Mouse (Mus musculus) left cerebral cortex, adult 6 months (tissue): ENCODE data around the gene Wdr46. TPM values are rescaled to one million over a fixed set of nuclear protein-coding genes. Genes with fewer than 3 reads are reported as not detected.

Source experiments
- long read RNA-seq, 2 experiments: library from polyadenylated mRNA; unstranded; transcript quantifications; one replicate each; pipeline ENCODE4 v2.0.0; 2019 to 2020
- polyA plus RNA-seq: library from polyadenylated mRNA; unstranded; fragments of <200 nt; fragmentation: Nextera tagmentation; gene quantifications from 2 replicates; pipeline ENCODE4 v1.2.3, GENCODE M21; 2021

The Wdr46 gene
- 4.5 and 4.8 TPM in 2 replicates for polyA plus RNA-seq
- long read RNA-seq, experiment 1, transcript Wdr46-201 (15 exons, 2,229 nt): major isoform, 37 of 48 reads
- long read RNA-seq, experiment 1, partial matches to known transcripts: 5 of 48 reads
- long read RNA-seq, experiment 1, other reads (novel, unspliced or antisense): 6 of 48 reads
- long read RNA-seq, experiment 2, partial matches to known transcripts: 3 of 7 reads
- long read RNA-seq, experiment 2, other reads (novel, unspliced or antisense): 0 of 7 reads

DNA sequence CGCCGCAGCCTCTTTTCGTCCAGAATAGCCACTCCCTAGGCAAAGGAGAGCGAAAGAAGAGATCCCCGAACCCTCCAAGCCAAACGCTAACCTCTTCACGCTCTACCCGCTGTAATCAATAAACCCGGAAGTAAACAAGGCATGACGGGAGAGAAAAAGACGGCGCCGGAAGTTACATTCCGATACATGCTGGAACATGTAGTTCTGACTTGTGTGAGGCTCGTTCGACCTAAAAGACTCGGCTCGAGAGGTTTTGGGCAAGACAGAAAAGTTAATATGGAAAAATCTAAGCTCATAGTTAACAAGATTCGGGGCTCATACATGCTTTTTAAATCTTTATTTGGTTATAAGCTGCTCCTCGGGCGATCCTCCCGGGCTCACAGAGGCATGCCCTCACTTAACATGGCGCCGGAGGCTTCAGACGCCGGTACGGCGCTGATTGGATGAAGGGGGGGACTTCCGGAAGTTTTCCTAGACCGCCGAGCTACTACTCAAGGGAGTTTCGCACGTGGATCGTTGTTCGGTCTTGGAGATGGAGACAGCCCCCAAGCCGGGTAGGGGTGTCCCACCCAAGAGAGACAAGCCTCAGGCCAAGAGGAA is at the start of gene Wdr46, which contains the start of gene Pfdn6:
Gene Wdr46 (plus strand): TSS at position 455 of the 600 bp plus-strand sequence.
Gene Pfdn6 (minus strand): TSS at position 138 of the 600 bp plus-strand sequence.

GRCm38 (mm10) chr17:33904835-33905234 is 35.6 kb upstream of the Wdr46 start, which contains the start of gene Platr17:
Gene Platr17, plus strand, starts transcription at chr17:33905135.

DNA sequence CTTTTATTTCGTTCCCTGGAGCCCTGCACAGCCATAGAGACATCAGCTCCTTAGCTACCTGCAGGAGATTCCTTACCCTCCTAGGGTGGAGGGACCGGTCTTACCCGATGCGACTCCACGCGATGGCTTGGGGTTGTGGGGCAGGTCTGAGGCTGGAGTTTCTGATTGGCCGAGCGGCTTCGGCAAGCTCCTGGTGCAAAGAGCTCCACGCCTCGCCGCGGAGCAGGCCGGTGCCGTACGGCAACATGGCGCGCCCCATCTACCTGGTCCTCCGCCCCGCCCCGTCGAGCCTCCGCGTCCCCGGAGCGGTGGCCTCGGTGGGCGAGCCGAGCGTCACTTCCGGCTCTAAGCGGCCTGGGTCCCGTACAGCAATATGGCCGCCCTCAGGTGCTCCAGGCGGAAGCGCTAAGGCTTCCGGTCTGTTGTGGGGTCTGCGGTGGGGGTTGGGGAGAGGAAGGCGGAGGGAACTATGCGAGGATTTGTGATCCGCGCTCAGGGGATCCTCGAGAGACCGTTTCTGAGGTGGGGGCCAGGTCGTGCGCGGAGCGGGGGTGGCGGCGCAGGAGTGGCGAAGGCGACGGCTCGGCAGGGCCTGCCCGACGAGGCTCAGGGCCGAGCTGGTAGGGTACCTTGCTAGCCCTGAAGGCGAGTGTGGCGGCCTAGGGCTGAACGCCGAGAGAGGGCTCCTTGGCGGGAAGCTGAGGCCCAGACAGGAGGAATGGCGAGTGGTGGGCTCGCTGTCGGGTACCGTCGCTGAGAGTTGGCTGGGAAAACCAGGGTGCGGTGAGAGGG is 31.2 kb upstream of the Wdr46 start, which contains the start of gene Daxx:
Gene Daxx (plus strand): TSS at position 338 of the 792 bp plus-strand sequence.

DNA sequence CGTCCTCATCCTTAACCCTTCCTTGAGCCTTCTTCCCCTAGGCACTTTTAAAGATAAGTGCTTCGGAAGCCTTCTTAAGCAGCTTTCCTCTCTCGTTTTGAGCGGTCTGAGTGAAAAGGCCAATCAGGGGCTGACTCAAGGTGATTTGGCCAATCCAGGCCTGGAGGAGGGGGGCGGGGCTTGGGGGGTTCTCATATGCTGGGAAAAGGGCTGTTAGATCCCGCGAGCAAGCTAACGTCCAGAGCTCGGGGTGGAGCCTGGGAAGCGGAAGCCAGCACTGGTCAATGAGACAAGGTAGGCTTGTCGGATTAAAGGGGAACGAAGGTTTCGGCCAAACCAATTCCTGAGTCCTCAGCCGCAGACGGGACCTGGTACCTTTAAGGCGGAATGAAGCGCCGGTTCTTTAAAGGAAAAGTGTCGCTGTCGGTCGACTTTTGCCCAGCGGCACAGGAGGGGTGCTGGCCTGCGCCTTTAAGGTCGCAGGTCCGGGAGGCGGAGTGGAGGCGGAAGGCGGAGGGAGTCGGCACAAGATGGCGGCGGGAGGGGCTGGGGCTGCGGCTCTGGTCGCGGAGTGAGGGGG is 24.7 kb upstream of the Wdr46 start, which contains the start of the genes Tapbp and Zbtb22:
Gene Tapbp (plus strand): TSS at position 229 of the 580 bp plus-strand sequence.
Gene Zbtb22 (plus strand): TSS at position 234 of the 580 bp plus-strand sequence.

DNA sequence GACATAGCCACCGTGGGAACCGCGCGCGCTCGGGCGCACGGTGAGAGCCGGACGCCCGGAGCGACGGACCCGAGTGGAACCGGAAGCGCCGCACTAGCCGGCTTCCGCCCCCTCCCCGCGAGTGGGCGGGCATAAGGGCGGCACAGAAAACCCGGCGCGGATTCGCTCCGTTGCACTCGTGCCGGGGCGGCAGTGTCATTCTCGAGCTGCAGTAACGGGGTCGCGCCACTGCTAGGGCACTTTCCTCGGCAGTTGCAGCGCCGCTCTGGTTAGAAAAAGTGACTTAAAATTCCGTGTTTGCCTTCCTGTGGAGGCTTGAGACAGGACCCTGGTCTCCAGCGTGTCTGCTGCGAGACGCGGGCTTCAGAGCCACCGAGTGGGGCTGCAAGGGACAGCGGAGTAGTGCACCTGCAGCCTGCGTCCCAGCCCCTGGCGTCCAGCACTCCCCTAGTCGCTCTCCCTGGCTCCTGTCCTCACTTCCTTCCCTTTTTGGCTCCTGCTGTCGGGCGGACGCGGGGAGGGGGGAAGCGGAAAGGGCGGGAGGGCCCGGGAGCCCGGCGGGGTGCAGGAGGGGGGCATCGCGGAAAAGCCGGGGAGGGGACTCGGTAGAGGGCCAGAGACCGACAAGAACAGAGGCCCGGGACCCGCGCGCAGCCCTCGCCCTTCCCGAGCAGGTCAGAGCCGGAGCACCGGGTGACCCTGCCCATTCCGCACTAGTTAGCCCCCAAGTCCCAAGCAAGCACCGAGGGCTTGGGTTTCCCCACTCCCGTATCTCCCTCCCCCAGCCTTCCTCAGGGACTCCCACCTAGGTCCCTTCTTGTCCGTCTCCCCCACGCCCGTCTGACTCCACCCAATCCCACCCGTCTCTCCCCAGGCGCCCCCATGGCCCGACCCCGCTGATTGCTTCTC is 10.8 kb upstream of the Wdr46 start, which contains the start of gene Rgl2:
Gene Rgl2 (plus strand): TSS at position 173 of the 909 bp plus-strand sequence.

GRCm38 (mm10) chr17:33951021-33951946 is 10.8 kb downstream of the Wdr46 start, which contains the start of gene B3galt4:
Gene B3galt4, minus strand, starts transcription at chr17:33951488.

DNA sequence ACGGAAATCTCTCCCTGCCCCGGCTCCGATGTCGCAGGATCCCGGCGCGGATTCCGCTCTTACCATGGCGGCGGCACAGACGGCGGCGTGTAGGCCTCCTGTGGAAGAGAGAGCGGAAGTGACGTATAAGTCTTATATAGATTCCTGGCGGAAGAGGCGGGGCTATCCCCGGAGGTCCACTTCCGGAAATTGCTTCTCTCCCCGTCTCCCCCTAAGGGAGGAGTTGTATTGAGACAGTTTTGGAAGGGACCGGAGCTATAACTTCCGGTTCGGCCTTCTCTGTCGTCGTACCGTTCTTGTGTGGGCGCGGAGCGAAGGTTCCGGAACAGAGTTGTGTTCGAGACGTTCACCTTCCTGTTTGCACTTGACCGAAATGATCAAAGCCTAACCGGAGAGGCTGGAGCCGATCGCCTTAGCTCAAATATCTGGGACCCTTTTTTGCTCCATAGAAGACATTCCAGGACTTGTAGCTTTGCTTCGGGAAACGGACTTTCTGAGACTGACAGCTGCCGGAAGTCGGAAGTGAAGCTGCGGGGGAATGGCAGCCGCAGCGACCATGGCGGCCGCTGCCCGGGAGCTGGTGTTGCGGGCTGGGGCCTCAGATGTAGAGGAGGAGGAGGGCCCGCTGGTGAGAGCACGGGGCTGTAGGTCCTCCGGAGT is 15.2 kb downstream of the Wdr46 start, which contains the start of the genes Vps52 and Rps18:
Gene Vps52 (plus strand): TSS at position 258 of the 660 bp plus-strand sequence.
Gene Rps18 (minus strand): TSS at position 447 of the 660 bp plus-strand sequence.

Other genes with a start within 250 kb of the Wdr46 start
- gene March2, start 222.0 kb upstream of the Wdr46 start, polyA plus RNA-seq: 20.5 and 194 TPM in 2 replicates
- 640 and 662 TPM in 2 replicates for gene Rab11b, start 180.1 kb upstream of the Wdr46 start, polyA plus RNA-seq
- gene Angptl4, start 158.8 kb upstream of the Wdr46 start, polyA plus RNA-seq: 3.4 TPM in 2 replicates
- gene Kank3, start 130.1 kb upstream of the Wdr46 start, polyA plus RNA-seq: 18.2 and 19.7 TPM in 2 replicates
- 2,886 and 3,372 TPM in 2 replicates for gene Rps28, start 116.1 kb upstream of the Wdr46 start, polyA plus RNA-seq
- gene Ndufa7, start 116.1 kb upstream of the Wdr46 start, polyA plus RNA-seq: 1,006 and 1,076 TPM in 2 replicates
- 45.2 and 56.2 TPM in 2 replicates for gene Cd320, start 97.6 kb upstream of the Wdr46 start, polyA plus RNA-seq
- gene Gm7029, start 66.8 kb upstream of the Wdr46 start, polyA plus RNA-seq: not detected in 2 replicates
- 0.23 and 0.25 TPM in 2 replicates for gene Kifc1, start 50.0 kb upstream of the Wdr46 start, polyA plus RNA-seq
- 1.5 and 2.0 TPM in 2 replicates for gene Platr17, start 35.5 kb upstream of the Wdr46 start, polyA plus RNA-seq
- gene Daxx, start 31.2 kb upstream of the Wdr46 start, polyA plus RNA-seq: 17.9 and 19.4 TPM in 2 replicates
- gene Tapbp, start 24.8 kb upstream of the Wdr46 start, polyA plus RNA-seq: 27.8 and 29.4 TPM in 2 replicates
- 4.8 and 8.5 TPM in 2 replicates for gene Zbtb22, start 24.8 kb upstream of the Wdr46 start, polyA plus RNA-seq
- 7.1 and 7.2 TPM in 2 replicates for gene Rgl2, start 11.1 kb upstream of the Wdr46 start, polyA plus RNA-seq
- gene Pfdn6, start 317 bp upstream of the Wdr46 start, polyA plus RNA-seq: 117 and 123 TPM in 2 replicates
- 4.3 and 5.6 TPM in 2 replicates for gene B3galt4, start 10.8 kb downstream of the Wdr46 start, polyA plus RNA-seq
- 41.5 and 54.7 TPM in 2 replicates for gene Vps52, start 15.2 kb downstream of the Wdr46 start, polyA plus RNA-seq
- 906 and 922 TPM in 2 replicates for gene Rps18, start 15.3 kb downstream of the Wdr46 start, polyA plus RNA-seq
- 29.6 and 37.7 TPM in 2 replicates for gene H2-K1, start 59.7 kb downstream of the Wdr46 start, polyA plus RNA-seq
- gene Ring1, start 84.0 kb downstream of the Wdr46 start, polyA plus RNA-seq: 3.4 and 12.5 TPM in 2 replicates
- gene H2-Ke6, start 87.4 kb downstream of the Wdr46 start, polyA plus RNA-seq: 25.9 and 48.5 TPM in 2 replicates
- gene Slc39a7, start 91.0 kb downstream of the Wdr46 start, polyA plus RNA-seq: 66.0 and 69.8 TPM in 2 replicates
- 12.9 and 32.8 TPM in 2 replicates for gene Rxrb, start 91.2 kb downstream of the Wdr46 start, polyA plus RNA-seq
- 0.48 and 0.55 TPM in 2 replicates for gene Col11a2, start 98.8 kb downstream of the Wdr46 start, polyA plus RNA-seq
- gene H2-Oa, start 151.7 kb downstream of the Wdr46 start, polyA plus RNA-seq: 1.2 and 1.6 TPM in 2 replicates
- gene H2-DMa, start 178.9 kb downstream of the Wdr46 start, polyA plus RNA-seq: 32.1 and 36.6 TPM in 2 replicates
- 42.2 and 74.5 TPM in 2 replicates for gene Brd2, start 182.0 kb downstream of the Wdr46 start, polyA plus RNA-seq
- gene H2-DMb2, start 202.6 kb downstream of the Wdr46 start, polyA plus RNA-seq: 0.44 and 0.55 TPM in 2 replicates
- gene H2-DMb1, start 212.4 kb downstream of the Wdr46 start, polyA plus RNA-seq: 4.0 and 4.2 TPM in 2 replicates
- gene Tap1, start 246.9 kb downstream of the Wdr46 start, polyA plus RNA-seq: 2.2 and 2.8 TPM in 2 replicates
- gene Psmb9, start 247.1 kb downstream of the Wdr46 start, polyA plus RNA-seq: 8.1 and 8.5 TPM in 2 replicates